Mouse (Mus musculus) lung, embryonic 15.5 days (tissue): Measurements from ENCODE around the gene Gm17482. TPM values are rescaled to one million over a fixed set of nuclear protein-coding genes. Genes with fewer than 3 reads are reported as not detected.

Experiments used
- ATAC-seq: fragments of 200-750 bp; cut with Nextera tagmentation; 2 replicates; pipeline ENCODE4 v1.8.0; 2017; ENCODE audit warnings: moderate number of reproducible peaks, borderline replicate concordance; ENCODE audit not compliant: low FRiP score, low TSS enrichment; ENCODE audit errors: extremely low read depth
- H3K27ac ChIP-seq: fragments of 300-500 bp; sonication (generic); 2 replicates; pipeline ENCODE4 v1.5.1; 2015; ENCODE audit warnings: moderate library complexity, mild to moderate bottlenecking, inconsistent platforms
- H3K27me3 ChIP-seq: fragments of 300-500 bp; sonication (generic); 2 replicates; pipeline ENCODE4 v1.6.1; 2015; ENCODE audit warnings: inconsistent platforms
- H3K36me3 ChIP-seq: fragments of 300-500 bp; sonication (generic); 2 replicates; pipeline ENCODE4 v1.6.1; 2015; ENCODE audit warnings: inconsistent platforms
- H3K4me1 ChIP-seq: fragments of 300-500 bp; sonication (generic); 2 replicates; pipeline ENCODE4 v1.6.1; 2015; ENCODE audit warnings: inconsistent platforms
- H3K4me2 ChIP-seq: fragments of 300-500 bp; sonication (generic); 2 replicates; pipeline ENCODE4 v1.6.1; 2015; ENCODE audit warnings: inconsistent platforms, mild to moderate bottlenecking, moderate library complexity
- H3K4me3 ChIP-seq: fragments of 300-500 bp; sonication (generic); 2 replicates; pipeline ENCODE4 v1.5.1; 2015; ENCODE audit warnings: mild to moderate bottlenecking, inconsistent platforms
- H3K9ac ChIP-seq: fragments of 300-500 bp; sonication (generic); 2 replicates; pipeline ENCODE4 v1.6.1; 2015; ENCODE audit warnings: inconsistent platforms
- H3K9me3 ChIP-seq: fragments of 300-500 bp; sonication (generic); 2 replicates; pipeline ENCODE4 v1.6.1; 2016; ENCODE audit warnings: inconsistent platforms
- WGBS: fragments of 180-500 bp; shearing (Covaris S2); methylation state at CpG from one replicate; pipeline ENCODE4 v1.1.7; 2015; 5-methylcytosine and 5-hydroxymethylcytosine counted together
- polyA plus RNA-seq: library from polyadenylated mRNA; unstranded; fragments of >200 nt; fragmentation: Nextera tagmentation; extraction: Ambion mirVana; gene quantifications from 2 replicates; pipeline ENCODE4 v1.2.1, GENCODE M21; 2015

Gene Gm17482
- polyA plus RNA-seq, 1 experiment from 2014 or later, result not detected

DNA sequence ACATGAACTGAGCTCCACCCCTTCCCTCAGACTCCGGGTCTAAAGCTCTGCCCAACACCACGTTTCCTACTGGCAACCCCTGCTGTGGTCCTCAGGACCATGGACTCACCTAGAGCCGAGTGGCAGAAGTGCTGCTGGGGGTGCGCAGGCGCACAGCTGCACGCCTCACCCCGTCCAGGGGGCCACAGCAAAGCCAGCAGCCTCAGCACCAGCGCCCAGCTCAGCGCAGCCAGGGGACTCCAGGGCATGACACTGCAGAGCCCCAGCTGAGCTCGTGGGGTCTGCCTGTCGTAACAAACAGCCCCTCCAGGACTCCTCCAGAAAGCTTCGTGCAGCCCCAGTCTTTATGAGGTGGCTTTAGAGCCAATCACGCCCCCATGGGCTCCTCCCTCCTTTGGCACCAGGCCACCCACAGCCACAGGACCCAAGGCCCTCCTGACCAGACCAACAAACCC lies 24.4 kb downstream of the Gm17482 start:
- no peaks in the 10 kb centered on the region for H3K27me3 ChIP-seq
- peak overlapping the region; percentile 8; the same call in 1 of the 2 replicates for H3K4me3 ChIP-seq
- peak; percentile 14; the same call in 1 of the 2 replicates for ATAC-seq
- 7% methylated on average over 13 of the region's 13 CpGs for WGBS
- H3K9ac ChIP-seq, result peak overlapping the region; percentile 22; the same call in 1 of the 2 replicates
- H3K4me1 ChIP-seq, result peaks cover 14% of the 10 kb centered on the region
- no peak overlapping the region for H3K27ac ChIP-seq
- H3K4me2 ChIP-seq, result peak overlapping the region; percentile 59
- no peaks in the 10 kb centered on the region for H3K36me3 ChIP-seq
- no peaks in the 10 kb centered on the region for H3K9me3 ChIP-seq

- H3K4me2 ChIP-seq, result peak within 1 kb of the TSS; percentile 59
- no peaks in the 10 kb centered on the region for H3K36me3 ChIP-seq
- no peaks in the 10 kb centered on the region for H3K27me3 ChIP-seq
- peaks cover 14% of the 10 kb centered on the region for H3K4me1 ChIP-seq
- peak within 1 kb of the TSS; percentile 22; the same call in 1 of the 2 replicates for H3K9ac ChIP-seq
- no peak within 1 kb of the TSS for H3K27ac ChIP-seq
- peak; percentile 55; the same call in 1 of the 2 replicates for ATAC-seq
- H3K9me3 ChIP-seq, result no peaks in the 10 kb centered on the region
- WGBS, result 29% methylated on average over 9 of the region's 10 CpGs
- peak within 1 kb of the TSS; percentile 8; the same call in 1 of the 2 replicates for H3K4me3 ChIP-seq
Measured at GRCm38 (mm10) chr6:115252099-115252873, 25.1 kb downstream of the Gm17482 start, which contains the start of gene Timp4. Timp4 (minus strand) TSS chr6:115252205.

GRCm38 (mm10) chr6:115255171-115255570 lies 28.0 kb downstream of the Gm17482 start:
- Histone ChIP-seq H3K9ac (no peak overlapping the region), H3K27ac (no peak overlapping the region), H3K9me3 (no peaks in the 10 kb centered on the region), H3K4me3 (no peak overlapping the region), H3K27me3 (no peaks in the 10 kb centered on the region), H3K4me2 (no peak overlapping the region), H3K4me1 (peaks cover 14% of the 10 kb centered on the region), H3K36me3 (no peaks in the 10 kb centered on the region)
- 61% methylated on average over 3 of the region's 3 CpGs for WGBS
- no peak for ATAC-seq

DNA sequence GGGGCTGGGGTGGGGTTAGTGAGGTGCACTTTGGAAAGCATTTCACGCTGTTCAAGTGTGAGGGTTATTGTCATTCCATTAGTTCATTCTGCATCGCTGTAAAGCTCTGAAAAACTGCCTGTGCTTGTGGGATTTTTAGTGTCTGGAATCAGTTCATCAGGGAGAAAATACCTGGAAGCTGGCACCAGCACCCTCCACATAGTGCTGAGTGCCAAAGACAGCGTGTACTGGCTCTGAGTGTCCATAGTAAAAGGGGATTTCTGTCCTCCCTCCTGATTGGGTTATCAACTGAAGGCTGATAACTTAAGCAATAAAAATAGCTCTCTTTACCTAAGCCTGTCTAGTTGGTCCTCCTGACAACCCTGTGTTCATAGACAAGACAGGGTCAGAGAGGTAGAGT lies 33.4 kb downstream of the Gm17482 start:
- H3K9me3 ChIP-seq, result no peaks in the 10 kb centered on the region
- no peak for ATAC-seq
- H3K4me2 ChIP-seq, result no peak overlapping the region
- H3K9ac ChIP-seq, result no peak overlapping the region
- H3K36me3 ChIP-seq, result no peaks in the 10 kb centered on the region
- no peaks in the 10 kb centered on the region for H3K27me3 ChIP-seq
- WGBS, result 77% methylated on average over 3 of the region's 3 CpGs
- no peak overlapping the region for H3K4me3 ChIP-seq
- no peaks in the 10 kb centered on the region for H3K4me1 ChIP-seq
- no peak overlapping the region for H3K27ac ChIP-seq

- Histone ChIP-seq H3K4me1 (peaks cover 11% of the 10 kb centered on the region), H3K9me3 (no peaks in the 10 kb centered on the region), H3K27ac (no peak overlapping the region), H3K4me2 (no peak overlapping the region), H3K27me3 (no peaks in the 10 kb centered on the region), H3K36me3 (no peaks in the 10 kb centered on the region), H3K9ac (no peak overlapping the region), H3K4me3 (no peak overlapping the region)
- 66% methylated on average over 5 of the region's 5 CpGs for WGBS
- ATAC-seq, result no peak
Measured at GRCm38 (mm10) chr6:115266791-115267190, 39.6 kb downstream of the Gm17482 start.

DNA sequence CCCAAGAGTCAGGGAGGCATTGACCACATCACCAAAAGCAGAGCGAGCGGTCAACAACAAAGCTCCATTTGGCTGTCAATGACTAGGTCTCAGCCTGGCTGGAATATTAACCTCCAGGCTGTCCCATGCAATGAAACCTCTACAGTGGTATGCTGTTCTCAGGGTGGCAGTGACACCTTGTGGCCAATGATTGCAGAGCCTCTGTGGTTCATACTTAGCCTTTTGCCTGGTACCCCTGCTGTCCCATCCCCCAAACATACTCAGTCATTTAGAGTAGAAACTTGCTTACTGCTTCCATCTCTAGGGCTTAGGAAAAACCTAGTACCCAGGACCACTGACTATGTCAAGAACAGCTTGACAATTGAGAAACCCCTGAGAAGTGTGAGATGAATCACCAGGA lies 40.8 kb downstream of the Gm17482 start:
- Histone ChIP-seq H3K4me3 (no peak overlapping the region), H3K4me2 (no peak overlapping the region), H3K9me3 (no peaks in the 10 kb centered on the region), H3K9ac (no peak overlapping the region), H3K4me1 (peaks cover 18% of the 10 kb centered on the region), H3K36me3 (no peaks in the 10 kb centered on the region), H3K27me3 (no peaks in the 10 kb centered on the region), H3K27ac (no peak overlapping the region)
- ATAC-seq, result peak; percentile 53; the same call in 1 of the 2 replicates
- WGBS, result 58% methylated on average over 2 of the region's 2 CpGs

DNA sequence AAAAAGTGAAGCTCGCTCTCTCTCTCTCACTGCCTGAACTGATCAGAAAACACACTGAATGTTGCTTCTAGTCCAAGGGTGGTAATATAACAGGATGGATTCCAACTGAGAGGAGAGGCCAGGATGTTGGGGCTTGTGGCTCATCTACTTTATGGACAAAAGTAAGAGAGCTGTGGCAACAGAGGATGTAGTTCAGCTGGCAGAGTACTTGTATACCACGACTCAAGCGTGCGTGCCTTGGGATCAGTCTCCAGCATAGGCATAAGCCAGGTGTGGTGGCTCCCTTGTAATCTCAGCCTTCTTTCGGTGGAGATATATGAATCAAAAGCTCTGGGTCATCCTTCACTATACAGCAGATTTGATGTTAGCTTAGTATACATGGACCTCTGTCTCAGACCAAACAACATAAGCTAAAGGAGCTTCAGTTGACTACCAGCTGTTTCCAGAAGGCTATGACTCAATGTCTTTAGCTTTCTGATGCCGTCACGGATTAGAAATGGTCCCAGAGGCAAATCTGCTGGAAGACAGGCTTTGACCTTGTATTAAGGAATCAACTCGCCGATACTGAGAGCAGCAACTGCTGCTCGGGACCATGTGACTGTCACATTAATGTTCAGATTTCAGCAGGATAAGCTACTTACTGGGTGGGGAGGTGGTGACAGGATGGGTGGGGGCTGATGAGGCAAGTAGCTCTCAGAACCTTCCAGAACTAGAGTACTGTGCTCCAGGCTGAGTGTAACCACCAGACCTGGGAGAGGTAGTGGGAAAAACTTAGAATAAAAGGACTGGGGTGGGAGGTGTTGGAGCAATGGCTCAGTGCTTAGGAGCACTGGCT lies 41.6 kb downstream of the Gm17482 start:
- Histone ChIP-seq H3K27ac (no peak overlapping the region), H3K9ac (no peak overlapping the region), H3K36me3 (no peaks in the 10 kb centered on the region), H3K4me2 (no peak overlapping the region), H3K4me3 (no peak overlapping the region), H3K9me3 (no peaks in the 10 kb centered on the region), H3K4me1 (peaks cover 18% of the 10 kb centered on the region), H3K27me3 (no peaks in the 10 kb centered on the region)
- 85% methylated on average over 10 of the region's 10 CpGs for WGBS
- no peak for ATAC-seq

GRCm38 (mm10) chr6:115269561-115269960 lies 42.4 kb downstream of the Gm17482 start:
- no peak overlapping the region for H3K4me2 ChIP-seq
- H3K27me3 ChIP-seq, result no peaks in the 10 kb centered on the region
- H3K27ac ChIP-seq, result no peak overlapping the region
- ATAC-seq, result no peak
- H3K4me3 ChIP-seq, result no peak overlapping the region
- H3K4me1 ChIP-seq, result peaks cover 18% of the 10 kb centered on the region
- no peaks in the 10 kb centered on the region for H3K36me3 ChIP-seq
- H3K9me3 ChIP-seq, result no peaks in the 10 kb centered on the region
- H3K9ac ChIP-seq, result no peak overlapping the region
- WGBS, result 73% methylated on average over 5 of the region's 5 CpGs

GRCm38 (mm10) chr6:115270085-115270484 lies 42.9 kb downstream of the Gm17482 start:
- no peak for ATAC-seq
- Histone ChIP-seq H3K4me2 (no peak overlapping the region), H3K9ac (no peak overlapping the region), H3K9me3 (no peaks in the 10 kb centered on the region), H3K36me3 (no peaks in the 10 kb centered on the region), H3K4me1 (peaks cover 20% of the 10 kb centered on the region), H3K27me3 (no peaks in the 10 kb centered on the region), H3K27ac (no peak overlapping the region), H3K4me3 (no peak overlapping the region)
- WGBS, result 38% methylated on average over 2 of the region's 2 CpGs

- Histone ChIP-seq H3K9me3 (no peaks in the 10 kb centered on the region), H3K36me3 (no peaks in the 10 kb centered on the region), H3K27me3 (no peaks in the 10 kb centered on the region), H3K4me1 (peaks cover 22% of the 10 kb centered on the region), H3K4me3 (no peak overlapping the region), H3K4me2 (no peak overlapping the region), H3K9ac (no peak overlapping the region), H3K27ac (0 out of 2 replicates have a peak overlapping the region, but pooled peaks have one; percentile 29)
- no peak for ATAC-seq
- WGBS, result 56% methylated on average over 3 of the region's 3 CpGs
Measured at GRCm38 (mm10) chr6:115271326-115271725, 44.2 kb downstream of the Gm17482 start.

DNA sequence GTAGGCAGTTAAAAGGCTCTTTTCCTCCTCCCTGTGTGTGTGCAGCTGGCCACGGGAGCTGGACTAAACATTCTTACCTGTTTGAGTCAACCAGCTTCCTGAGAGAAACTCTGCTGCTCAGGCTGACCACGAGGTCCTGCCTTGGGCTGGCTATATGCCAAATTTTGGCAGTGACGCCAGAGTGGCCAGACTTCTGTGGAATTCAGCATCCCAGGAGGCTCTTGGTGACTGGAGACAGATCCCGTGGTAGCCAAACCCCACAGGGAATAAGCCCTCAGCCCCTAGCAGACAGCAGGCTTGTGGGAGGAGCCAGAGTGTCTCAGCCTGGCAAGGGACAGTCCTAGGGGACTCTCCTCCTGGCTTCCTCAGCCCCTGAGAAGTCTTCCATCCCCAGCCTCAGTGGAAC lies 44.7 kb downstream of the Gm17482 start:
- Histone ChIP-seq H3K4me2 (no peak overlapping the region), H3K27ac (peak overlapping the region; percentile 29; the same call in 1 of the 2 replicates), H3K36me3 (no peaks in the 10 kb centered on the region), H3K4me3 (no peak overlapping the region), H3K27me3 (no peaks in the 10 kb centered on the region), H3K9me3 (no peaks in the 10 kb centered on the region), H3K9ac (no peak overlapping the region), H3K4me1 (peaks cover 22% of the 10 kb centered on the region)
- WGBS, result 2% methylated on average over 4 of the region's 4 CpGs
- peak; percentile 70 for ATAC-seq

- no peak overlapping the region for H3K4me2 ChIP-seq
- no peak for ATAC-seq
- no peak overlapping the region for H3K4me3 ChIP-seq
- H3K4me1 ChIP-seq, result peaks cover 22% of the 10 kb centered on the region
- H3K9ac ChIP-seq, result no peak overlapping the region
- no peaks in the 10 kb centered on the region for H3K9me3 ChIP-seq
- no peak overlapping the region for H3K27ac ChIP-seq
- 80% methylated on average over 10 of the region's 10 CpGs for WGBS
- no peaks in the 10 kb centered on the region for H3K36me3 ChIP-seq
- no peaks in the 10 kb centered on the region for H3K27me3 ChIP-seq
Measured at GRCm38 (mm10) chr6:115273346-115273745, 46.2 kb downstream of the Gm17482 start.
